Mouse (Mus musculus) MEL (cell line): ENCODE results near the gene Hoxd4. TPM values are rescaled to one million over a fixed set of nuclear protein-coding genes. Genes with fewer than 3 reads are reported as not detected.

Experiments
- DNase-seq: peaks from one replicate; pipeline ENCODE4 v3.0.0; 2011; ENCODE audit warnings: low read depth, low spot score
- H3K27ac ChIP-seq: 2 replicates; pipeline ENCODE4 v1.5.1; 2012; ENCODE audit warnings: low read depth, mild to moderate bottlenecking, control low read depth, low read length, moderate library complexity; ENCODE audit not compliant: control insufficient read depth
- H3K27me3 ChIP-seq, 2 experiments: fragments of 150-350 bp in 1 of 2; sonication (generic) in 1 of 2; 2 replicates each; pipeline ENCODE4 v1.6.1; 2012; ENCODE audit warnings: low read length in 2 of 2, mild to moderate bottlenecking in 2 of 2, improper control_type of control experiment in 1 of 2, moderate library complexity in 1 of 2; ENCODE audit not compliant: insufficient read depth in 2 of 2, control insufficient read depth in 1 of 2
- H3K36me3 ChIP-seq, 2 experiments: 2 replicates each; pipeline ENCODE4 v1.6.1; 2012 to 2014; ENCODE audit warnings: low read length in 2 of 2, improper control_type of control experiment in 1 of 2, inconsistent platforms in 1 of 2, mild to moderate bottlenecking in 1 of 2; ENCODE audit not compliant: insufficient read depth in 2 of 2, control insufficient read depth in 1 of 2
- H3K4me1 ChIP-seq, 2 experiments: fragments of 150-350 bp in 1 of 2; sonication (generic) in 1 of 2; 2 replicates each; pipeline ENCODE4 v1.6.1; 2012; ENCODE audit warnings: low read length in 2 of 2, improper control_type of control experiment in 1 of 2, mild to moderate bottlenecking in 1 of 2; ENCODE audit not compliant: insufficient read depth in 2 of 2, control insufficient read depth in 1 of 2
- H3K4me3 ChIP-seq, 2 experiments: fragments of 150-350 bp in 1 of 2; sonication (generic) in 1 of 2; 2 replicates each; pipeline ENCODE4 v1.5.1; 2012; ENCODE audit warnings: low read depth in 2 of 2, low read length in 2 of 2, mild to moderate bottlenecking in 2 of 2, moderate library complexity in 2 of 2, control low read depth in 1 of 2, improper control_type of control experiment in 1 of 2; ENCODE audit not compliant: control insufficient read depth in 1 of 2, insufficient read depth in 1 of 2
- H3K79me2 ChIP-seq: 2 replicates; pipeline ENCODE4 v1.6.1; 2012; ENCODE audit warnings: mild to moderate bottlenecking, low read length, moderate library complexity; ENCODE audit not compliant: control insufficient read depth, poor library complexity, insufficient read depth
- H3K9ac ChIP-seq: 2 replicates; pipeline ENCODE4 v1.6.1; 2012; ENCODE audit warnings: low read depth, mild to moderate bottlenecking, control low read depth, low read length, moderate library complexity; ENCODE audit not compliant: control insufficient read depth, poor library complexity, severe bottlenecking
- H3K9me3 ChIP-seq: fragments of 150-350 bp; sonication (generic); replicated peaks from 2 replicates; pipeline ENCODE4 v1.6.1; 2012; ENCODE audit warnings: mild to moderate bottlenecking, low read length, improper control_type of control experiment, moderate library complexity; ENCODE audit not compliant: insufficient read depth
- CHD1 ChIP-seq: IDR thresholded peaks from 2 replicates; pipeline ENCODE4 v1.6.1; 2012; ENCODE audit warnings: low read depth, mild to moderate bottlenecking, inconsistent platforms, low read length, improper control_type of control experiment
- CTCF ChIP-seq, 3 experiments: IDR thresholded peaks in 2 of 3; conservative IDR thresholded peaks in 1 of 3; 2 replicates each; pipeline ENCODE4 v1.5.1; 2011 to 2012; ENCODE audit warnings: low read length in 3 of 3, low read depth in 2 of 3, mild to moderate bottlenecking in 2 of 3, improper control_type of control experiment in 1 of 3, inconsistent platforms in 1 of 3, mixed read lengths in 1 of 3, moderate library complexity in 1 of 3; ENCODE audit not compliant: control insufficient read depth in 1 of 3, insufficient read depth in 1 of 3, poor library complexity in 1 of 3, severe bottlenecking in 1 of 3
- ELF1 ChIP-seq: IDR thresholded peaks from 2 replicates; pipeline ENCODE4 v1.6.1; 2014; ENCODE audit warnings: low read depth, mild to moderate bottlenecking, inconsistent platforms, low read length, improper control_type of control experiment, moderate library complexity
- ETS1 ChIP-seq: IDR thresholded peaks from 2 replicates; pipeline ENCODE4 v1.6.1; 2012; ENCODE audit warnings: low read depth, mild to moderate bottlenecking, inconsistent platforms, low read length, improper control_type of control experiment, moderate library complexity
- GABPA ChIP-seq: IDR thresholded peaks from 2 replicates; pipeline ENCODE4 v1.6.1; 2012; ENCODE audit warnings: low read depth, mild to moderate bottlenecking, inconsistent platforms, low read length, improper control_type of control experiment, moderate library complexity
- GATA1 ChIP-seq: IDR thresholded peaks from 2 replicates; pipeline ENCODE4 v1.6.1; 2011; ENCODE audit warnings: low read depth, low read length, improper control_type of control experiment
- HCFC1 ChIP-seq: IDR thresholded peaks from 2 replicates; pipeline ENCODE4 v1.6.1; 2012; ENCODE audit warnings: low read depth, mild to moderate bottlenecking, inconsistent platforms, low read length, improper control_type of control experiment, moderate library complexity
- MAX ChIP-seq: IDR thresholded peaks from 2 replicates; pipeline ENCODE4 v1.6.1; 2011; ENCODE audit warnings: low read length, improper control_type of control experiment
- MAZ ChIP-seq: IDR thresholded peaks from 2 replicates; pipeline ENCODE4 v1.6.1; 2012; ENCODE audit warnings: low read depth, mild to moderate bottlenecking, inconsistent platforms, low read length, improper control_type of control experiment
- MEF2A ChIP-seq: IDR thresholded peaks from 2 replicates; pipeline ENCODE4 v1.6.1; 2014; ENCODE audit warnings: low read depth, mild to moderate bottlenecking, inconsistent platforms, low read length, improper control_type of control experiment; ENCODE audit not compliant: poor library complexity, insufficient replicate concordance, severe bottlenecking; ENCODE audit errors: extremely low read depth
- MYB ChIP-seq: IDR thresholded peaks from 2 replicates; pipeline ENCODE4 v1.6.1; 2011; ENCODE audit warnings: mild to moderate bottlenecking, low read depth, low read length, improper control_type of control experiment
- NRF1 ChIP-seq: IDR thresholded peaks from 2 replicates; pipeline ENCODE4 v1.6.1; 2014; ENCODE audit warnings: low read depth, mild to moderate bottlenecking, inconsistent platforms, low read length, improper control_type of control experiment, moderate library complexity; ENCODE audit not compliant: poor library complexity, insufficient read depth, severe bottlenecking
- POLR2A ChIP-seq, 2 experiments: IDR thresholded peaks; 2 replicates each; pipeline ENCODE4 v1.6.1; 2011 to 2012; ENCODE audit warnings: low read length in 2 of 2, mild to moderate bottlenecking in 2 of 2, control low read depth in 1 of 2, improper control_type of control experiment in 1 of 2, low read depth in 1 of 2, moderate library complexity in 1 of 2; ENCODE audit not compliant: control insufficient read depth in 1 of 2, insufficient read depth in 1 of 2, poor library complexity in 1 of 2
- RAD21 ChIP-seq: IDR thresholded peaks from 2 replicates; pipeline ENCODE4 v1.6.1; 2011; ENCODE audit warnings: mild to moderate bottlenecking, low read depth, low read length, improper control_type of control experiment
- SIN3A ChIP-seq: IDR thresholded peaks from 2 replicates; pipeline ENCODE4 v1.6.1; 2012; ENCODE audit warnings: low read length, improper control_type of control experiment, inconsistent platforms
- SMC3 ChIP-seq: IDR thresholded peaks from 2 replicates; pipeline ENCODE4 v1.6.1; 2011; ENCODE audit warnings: low read depth, low read length, improper control_type of control experiment
- TBP ChIP-seq: IDR thresholded peaks from 2 replicates; pipeline ENCODE4 v1.8.0; 2011; ENCODE audit warnings: low read depth, low read length, improper control_type of control experiment
- TCF12 ChIP-seq: IDR thresholded peaks from 2 replicates; pipeline ENCODE4 v1.6.1; 2014; ENCODE audit warnings: low read depth, mild to moderate bottlenecking, inconsistent platforms, low read length, improper control_type of control experiment, moderate library complexity
- USF2 ChIP-seq, 2 experiments: IDR thresholded peaks; 2 replicates each; pipeline ENCODE4 v1.6.1; 2011 to 2012; ENCODE audit warnings: improper control_type of control experiment in 2 of 2, low read length in 2 of 2, borderline replicate concordance in 1 of 2, inconsistent platforms in 1 of 2, low read depth in 1 of 2, mild to moderate bottlenecking in 1 of 2; ENCODE audit not compliant: insufficient read depth in 1 of 2
- ZC3H11A ChIP-seq: IDR thresholded peaks from 2 replicates; pipeline ENCODE4 v1.6.1; 2012; ENCODE audit warnings: low read depth, mild to moderate bottlenecking, inconsistent platforms, low read length, improper control_type of control experiment
- ZKSCAN1 ChIP-seq: IDR thresholded peaks from 2 replicates; pipeline ENCODE4 v1.6.1; 2012; ENCODE audit warnings: low read depth, mild to moderate bottlenecking, inconsistent platforms, low read length, improper control_type of control experiment, moderate library complexity
- ZNF384 ChIP-seq: IDR thresholded peaks from 2 replicates; pipeline ENCODE4 v1.6.1; 2012; ENCODE audit warnings: low read depth, mild to moderate bottlenecking, inconsistent platforms, low read length, improper control_type of control experiment
- polyA plus RNA-seq, 2 experiments: library from polyadenylated mRNA; stranded (reverse) in 1 of 2; unstranded in 1 of 2; fragments of >175 nt in 1 of 2; fragments of >200 nt in 1 of 2; gene quantifications; 2 replicates each; pipeline versions ENCODE4 v1.2.1 to v1.2.4; 2012; ENCODE audit warnings: low replicate concordance in 2 of 2, low read depth in 1 of 2; ENCODE audit not compliant: insufficient read length in 2 of 2, insufficient read depth in 1 of 2, missing spikeins in 1 of 2
- total RNA-seq: library from RNA; depleted of rRNA; stranded (reverse); fragments of 300-350 nt; gene quantifications from 2 replicates; pipeline ENCODE4 v1.2.3, GENCODE M21; 2012; rRNA removed

Hoxd4 gene
- total RNA-seq (not detected in 2 replicates), polyA plus RNA-seq (not detected)

- no peaks in the 10 kb centered on the region for H3K9me3 ChIP-seq
- H3K9ac ChIP-seq, result no peak within 1 kb of the TSS
- no peaks in the 10 kb centered on the region for H3K4me1 ChIP-seq
- peaks cover 0 to 1% of the 10 kb centered on the region in 2 experiments; a peak in 1 of 4 replicates for H3K27me3 ChIP-seq
- DNase-seq, result no peak
- TF ChIP-seq ZC3H11A (no peak), NRF1 (no peak), ETS1 (no peak), HCFC1 (no peak), TCF12 (no peak), GABPA (no peak), TBP (no peak), CHD1 (no peak), MEF2A (no peak), POLR2A (IDR thresholded peaks at IDR 0.05; ENCODE audit: control insufficient read depth in 1 of 2, insufficient read depth in 1 of 2, low read depth in 1 of 2, low read length in 2 of 2, poor library complexity in 1 of 2) (no peak), ELF1 (no peak), SIN3A (no peak), MAX (no peak), ZKSCAN1 (no peak), MYB (no peak)
- H3K4me3 ChIP-seq, result no peak within 1 kb of the TSS
- H3K36me3 ChIP-seq, result no peaks in the 10 kb centered on the region
- H3K79me2 ChIP-seq, result no peaks in the 10 kb centered on the region
- no peak within 1 kb of the TSS for H3K27ac ChIP-seq
Observed at GRCm38 (mm10) chr2:74711721-74712621, at the start of gene Hoxd4, which contains the start of gene Hoxd3. Gene Hoxd4, plus strand, starts transcription at chr2:74711929. Gene Hoxd3, plus strand, starts transcription at chr2:74711927.

GRCm38 (mm10) chr2:74663291-74663925 is 48.3 kb upstream of the Hoxd4 start:
- H3K27ac ChIP-seq, result no peak overlapping the region
- peak overlapping the region; percentile 42 for H3K9ac ChIP-seq
- no peaks in the 10 kb centered on the region for H3K9me3 ChIP-seq
- peak; percentile 81 for DNase-seq
- TF ChIP-seq CTCF (IDR thresholded peaks at IDR 0.05 in 2 of 3, conservative IDR thresholded peaks at IDR 0.05 in 1 of 3; ENCODE audit: control insufficient read depth in 1 of 3, insufficient read depth in 1 of 3, low read depth in 2 of 3, low read length in 3 of 3, poor library complexity in 1 of 3, severe bottlenecking in 1 of 3), result peak; percentile 80 to 91 (median 89)
- peak; percentile 91 for TF ChIP-seq SMC3
- TF ChIP-seq USF2 (IDR thresholded peaks at IDR 0.05; ENCODE audit: borderline replicate concordance in 1 of 2, insufficient read depth in 1 of 2, low read depth in 1 of 2, low read length in 2 of 2), result no peak
- no peak for TF ChIP-seq MAZ
- TF ChIP-seq ZC3H11A, result peak; percentile 77
- TF ChIP-seq RAD21, result peak; percentile 95
- TF ChIP-seq ZNF384, result 0 out of 2 replicates have a peak, but pooled peaks have one; percentile 15
- peak; percentile 57 for TF ChIP-seq GATA1
- H3K79me2 ChIP-seq, result no peaks in the 10 kb centered on the region
- H3K36me3 ChIP-seq, result no peaks in the 10 kb centered on the region
- no peaks in the 10 kb centered on the region for H3K4me1 ChIP-seq
- H3K27me3 ChIP-seq, result no peaks in the 10 kb centered on the region
- H3K4me3 ChIP-seq, result peak overlapping the region; percentile 68 to 84
